Mouse (Mus musculus) forebrain, embryonic 13.5 days (tissue): ENCODE data around the gene Rnf31. TPM values are rescaled to one million over a fixed set of nuclear protein-coding genes. Genes with fewer than 3 reads are reported as not detected.

Source experiments
- ATAC-seq: fragments of 200-750 bp; cut with Nextera tagmentation; 2 replicates; pipeline ENCODE4 v1.8.0; 2017
- H3K27ac ChIP-seq: fragments of 300-500 bp; sonication (generic); 2 replicates; pipeline ENCODE4 v1.5.1; 2015; ENCODE audit warnings: inconsistent platforms, mild to moderate bottlenecking, moderate library complexity
- H3K27me3 ChIP-seq: fragments of 300-500 bp; sonication (generic); 2 replicates; pipeline ENCODE4 v1.6.1; 2015; ENCODE audit warnings: mild to moderate bottlenecking, inconsistent platforms
- H3K36me3 ChIP-seq: fragments of 300-500 bp; sonication (generic); 2 replicates; pipeline ENCODE4 v1.6.1; 2015; ENCODE audit warnings: mild to moderate bottlenecking, inconsistent platforms; ENCODE audit not compliant: poor library complexity, severe bottlenecking
- H3K4me1 ChIP-seq: fragments of 300-500 bp; sonication (generic); 2 replicates; pipeline ENCODE4 v1.6.1; 2015; ENCODE audit warnings: inconsistent platforms
- H3K4me2 ChIP-seq: fragments of 300-500 bp; sonication (generic); 2 replicates; pipeline ENCODE4 v1.6.1; 2015; ENCODE audit warnings: inconsistent platforms, mild to moderate bottlenecking, moderate library complexity
- H3K4me3 ChIP-seq: fragments of 300-500 bp; sonication (generic); 2 replicates; pipeline ENCODE4 v1.5.1; 2015; ENCODE audit warnings: mild to moderate bottlenecking, inconsistent platforms
- H3K9ac ChIP-seq: fragments of 300-500 bp; sonication (generic); 2 replicates; pipeline ENCODE4 v1.6.1; 2015; ENCODE audit warnings: mild to moderate bottlenecking, inconsistent platforms
- H3K9me3 ChIP-seq: fragments of 300-500 bp; sonication (generic); replicated peaks from 2 replicates; pipeline ENCODE4 v1.6.1; 2016; ENCODE audit warnings: inconsistent platforms
- WGBS: fragments of 180-500 bp; shearing (Covaris S2); methylation state at CpG from one replicate; pipeline ENCODE4 v1.1.7; 2015; 5-methylcytosine and 5-hydroxymethylcytosine counted together
- polyA plus RNA-seq: library from polyadenylated mRNA; unstranded; fragments of >200 nt; fragmentation: Nextera tagmentation; extraction: Ambion mirVana; gene quantifications from 2 replicates; pipeline ENCODE4 v1.2.1, GENCODE M21; 2015

Gene Rnf31
- polyA plus RNA-seq, 1 experiment from 2014 or later = 13.3 TPM

- H3K4me3 ChIP-seq = no peak overlapping the region
- no peak overlapping the region; the same call in 1 of the 2 replicates for H3K9ac ChIP-seq
- no peak for ATAC-seq
- 75% methylated on average over 13 of the region's 13 CpGs for WGBS
- H3K27ac ChIP-seq = no peak overlapping the region
- H3K36me3 ChIP-seq = peaks cover 67% of the 10 kb centered on the region
- H3K4me2 ChIP-seq = no peak overlapping the region
- H3K9me3 ChIP-seq = no peaks in the 10 kb centered on the region
- no peaks in the 10 kb centered on the region for H3K27me3 ChIP-seq
- H3K4me1 ChIP-seq = peaks cover 18% of the 10 kb centered on the region
Observed at GRCm38 (mm10) chr14:55596036-55596690, 4.7 kb downstream of the Rnf31 start.

- no peak for ATAC-seq
- H3K4me1 ChIP-seq = peaks cover under 1% of the 10 kb centered on the region; the same call in 1 of the 2 replicates
- no peak overlapping the region for H3K4me3 ChIP-seq
- no peaks in the 10 kb centered on the region for H3K9me3 ChIP-seq
- no peak overlapping the region for H3K9ac ChIP-seq
- no peak overlapping the region for H3K4me2 ChIP-seq
- WGBS = 96% methylated on average over 21 of the region's 21 CpGs
- no peaks in the 10 kb centered on the region for H3K27me3 ChIP-seq
- H3K27ac ChIP-seq = no peak overlapping the region
- peaks cover 93% of the 10 kb centered on the region for H3K36me3 ChIP-seq
Observed at GRCm38 (mm10) chr14:55598521-55599390, 7.2 kb downstream of the Rnf31 start.

GRCm38 (mm10) chr14:55603271-55603632 lies 11.7 kb downstream of the Rnf31 start, which contains the start of gene Irf9:
Gene Irf9, plus strand, starts transcription at chr14:55603571.
- Histone ChIP-seq H3K4me2 (peak within 1 kb of the TSS; percentile 52), H3K9me3 (no peaks in the 10 kb centered on the region), H3K4me1 (no peaks in the 10 kb centered on the region; the same call in 1 of the 2 replicates), H3K36me3 (peaks cover 87% of the 10 kb centered on the region), H3K9ac (peak within 1 kb of the TSS; percentile 43; the same call in 1 of the 2 replicates), H3K27me3 (no peaks in the 10 kb centered on the region), H3K27ac (0 out of 2 replicates have a peak within 1 kb of the TSS, but pooled peaks have one; percentile 14), H3K4me3 (peak within 1 kb of the TSS; percentile 27)
- no peak for ATAC-seq
- WGBS = 89% methylated on average over 7 of the region's 7 CpGs

GRCm38 (mm10) chr14:55603633-55604576 lies 12.4 kb downstream of the Rnf31 start:
- Histone ChIP-seq H3K4me3 (peak overlapping the region; percentile 27), H3K4me2 (peak overlapping the region; percentile 52), H3K4me1 (no peaks in the 10 kb centered on the region; the same call in 1 of the 2 replicates), H3K9me3 (no peaks in the 10 kb centered on the region), H3K36me3 (peaks cover 87% of the 10 kb centered on the region), H3K27me3 (no peaks in the 10 kb centered on the region), H3K27ac (0 out of 2 replicates have a peak overlapping the region, but pooled peaks have one; percentile 14), H3K9ac (peak overlapping the region; percentile 43; the same call in 1 of the 2 replicates)
- peak; percentile 91 for ATAC-seq
- 19% methylated on average over 19 of the region's 19 CpGs for WGBS

- 95% methylated on average over 11 of the region's 11 CpGs for WGBS
Observed at GRCm38 (mm10) chr14:55604823-55605222, 13.3 kb downstream of the Rnf31 start.

GRCm38 (mm10) chr14:55605743-55606459 lies 14.4 kb downstream of the Rnf31 start:
- no peak overlapping the region for H3K4me3 ChIP-seq
- no peak overlapping the region for H3K9ac ChIP-seq
- no peak overlapping the region for H3K4me2 ChIP-seq
- H3K27me3 ChIP-seq = no peaks in the 10 kb centered on the region
- no peaks in the 10 kb centered on the region; the same call in 1 of the 2 replicates for H3K4me1 ChIP-seq
- no peaks in the 10 kb centered on the region for H3K9me3 ChIP-seq
- H3K36me3 ChIP-seq = peaks cover 79% of the 10 kb centered on the region
- 94% methylated on average over 16 of the region's 16 CpGs for WGBS
- no peak for ATAC-seq
- H3K27ac ChIP-seq = no peak overlapping the region

More at GRCm38 (mm10) chr14:55604823-55605222, 13.3 kb downstream of the Rnf31 start:
- ATAC-seq = no peak
- no peak overlapping the region for H3K27ac ChIP-seq
- H3K4me2 ChIP-seq = no peak overlapping the region
- no peaks in the 10 kb centered on the region; the same call in 1 of the 2 replicates for H3K4me1 ChIP-seq
- H3K27me3 ChIP-seq = no peaks in the 10 kb centered on the region
- H3K9ac ChIP-seq = no peak overlapping the region
- H3K4me3 ChIP-seq = no peak overlapping the region
- peaks cover 87% of the 10 kb centered on the region for H3K36me3 ChIP-seq
- no peaks in the 10 kb centered on the region for H3K9me3 ChIP-seq

- Histone ChIP-seq H3K4me3 (no peak overlapping the region), H3K4me2 (no peak overlapping the region), H3K27ac (no peak overlapping the region), H3K9me3 (no peaks in the 10 kb centered on the region), H3K27me3 (no peaks in the 10 kb centered on the region), H3K9ac (no peak overlapping the region), H3K36me3 (peaks cover 54% of the 10 kb centered on the region), H3K4me1 (no peaks in the 10 kb centered on the region; the same call in 1 of the 2 replicates)
- 93% methylated on average over 6 of the region's 6 CpGs for WGBS
- no peak for ATAC-seq
Observed at GRCm38 (mm10) chr14:55608339-55608738, 16.8 kb downstream of the Rnf31 start.

GRCm38 (mm10) chr14:55613346-55613745 lies 21.8 kb downstream of the Rnf31 start:
- peaks cover 17% of the 10 kb centered on the region for H3K36me3 ChIP-seq
- no peak overlapping the region for H3K4me3 ChIP-seq
- 61% methylated on average over 6 of the region's 6 CpGs for WGBS
- no peak overlapping the region for H3K27ac ChIP-seq
- H3K9me3 ChIP-seq = no peaks in the 10 kb centered on the region
- no peak overlapping the region for H3K4me2 ChIP-seq
- H3K9ac ChIP-seq = no peak overlapping the region
- no peaks in the 10 kb centered on the region for H3K4me1 ChIP-seq
- no peak for ATAC-seq
- H3K27me3 ChIP-seq = no peaks in the 10 kb centered on the region

- WGBS = 83% methylated on average over 7 of the region's 7 CpGs
- Histone ChIP-seq H3K4me2 (no peak overlapping the region), H3K9ac (no peak overlapping the region), H3K27me3 (no peaks in the 10 kb centered on the region), H3K36me3 (peaks cover 4% of the 10 kb centered on the region), H3K9me3 (no peaks in the 10 kb centered on the region), H3K4me1 (0 out of 2 replicates have a peak, but pooled peaks cover 5% of the 10 kb centered on the region), H3K4me3 (no peak overlapping the region), H3K27ac (no peak overlapping the region)
- no peak for ATAC-seq
Observed at GRCm38 (mm10) chr14:55614565-55615178, 23.2 kb downstream of the Rnf31 start.

GRCm38 (mm10) chr14:55615876-55616275 lies 24.4 kb downstream of the Rnf31 start:
- H3K4me3 ChIP-seq = no peak overlapping the region
- 42% methylated on average over 2 of the region's 2 CpGs for WGBS
- no peak overlapping the region for H3K4me2 ChIP-seq
- H3K27ac ChIP-seq = no peak overlapping the region
- ATAC-seq = no peak
- H3K9me3 ChIP-seq = no peaks in the 10 kb centered on the region
- H3K27me3 ChIP-seq = no peaks in the 10 kb centered on the region
- H3K4me1 ChIP-seq = 0 out of 2 replicates have a peak, but pooled peaks cover 5% of the 10 kb centered on the region
- H3K36me3 ChIP-seq = no peaks in the 10 kb centered on the region
- H3K9ac ChIP-seq = no peak overlapping the region
